Mouse (Mus musculus) bone marrow macrophage, adult 2 months (primary cell): ENCODE measurements at regions not wholly inside any gene's neighbourhood (a gene's known extent, or its start where the extent isn't known, plus 50 kb on each side); places are given as distances from the start of the nearest gene placed in this dataset.

ENCODE experiments used
- CTCF ChIP-seq: IDR thresholded peaks from 2 replicates; pipeline ENCODE4 v1.5.1; 2012; ENCODE audit warnings: low read depth, mild to moderate bottlenecking, low read length, moderate library complexity
- POLR2A ChIP-seq: IDR thresholded peaks from 2 replicates; pipeline ENCODE4 v1.6.1; 2012; ENCODE audit warnings: mild to moderate bottlenecking, low read depth, low read length, borderline replicate concordance

DNA sequence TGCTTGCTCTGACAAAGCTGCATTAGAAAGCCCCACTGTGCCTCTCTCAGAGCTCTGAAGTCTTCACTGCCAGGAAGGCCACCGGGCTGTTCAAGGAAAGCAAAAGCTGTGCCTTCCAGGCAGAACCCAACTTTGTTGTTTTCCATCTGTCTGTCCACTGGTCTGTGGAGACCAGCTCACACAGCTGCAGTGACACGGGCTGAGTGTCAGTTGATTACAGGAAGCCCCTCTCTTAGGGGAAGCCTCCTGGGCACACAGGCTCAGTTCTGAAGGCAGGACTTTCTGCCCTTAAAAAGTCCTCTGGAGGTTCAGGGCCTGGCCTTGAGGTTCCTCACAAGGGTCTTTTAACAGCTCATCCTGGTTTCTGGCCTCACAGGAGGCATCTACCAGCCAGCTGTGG lies 55.1 kb upstream of the Eps8l3 start:
- no peak for TF ChIP-seq POLR2A
- TF ChIP-seq CTCF, result no peak
